Mouse (Mus musculus) heart, postnatal 0 days (tissue): Measurements from ENCODE around the gene Olfr313.

Source experiments
- CTCF ChIP-seq: IDR thresholded peaks from 2 replicates; pipeline ENCODE4 v1.5.1; 2016; ENCODE audit warnings: antibody characterized with exemption, control low read depth, low read depth
- EP300 ChIP-seq: IDR thresholded peaks from 2 replicates; pipeline ENCODE4 v1.6.1; 2016; ENCODE audit warnings: antibody characterized with exemption, low read depth

DNA sequence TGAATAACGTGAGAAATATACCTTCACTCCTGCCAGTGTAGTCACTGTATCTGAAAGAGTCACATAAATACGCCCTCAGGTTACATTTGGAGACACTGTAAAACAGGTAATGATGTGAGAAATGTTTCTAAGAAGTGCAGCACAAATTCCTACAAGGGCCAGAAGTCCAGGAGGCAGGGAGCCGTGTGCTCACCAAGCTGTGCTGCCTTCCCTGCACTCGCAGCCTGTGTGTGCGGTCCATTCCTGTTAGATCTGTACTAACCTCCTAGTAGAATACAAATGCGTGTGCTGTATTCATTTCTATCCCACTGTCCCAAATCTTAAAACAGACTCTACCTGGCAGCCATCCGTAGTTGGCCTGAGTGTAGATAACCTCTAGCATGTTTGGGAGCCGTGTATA is 45.9 kb downstream of the Olfr313 start:
- TF ChIP-seq CTCF (no peak), EP300 (no peak)
